13 mouse cellular contexts compared by ENCODE assay signal in the genomic region with DNA sequence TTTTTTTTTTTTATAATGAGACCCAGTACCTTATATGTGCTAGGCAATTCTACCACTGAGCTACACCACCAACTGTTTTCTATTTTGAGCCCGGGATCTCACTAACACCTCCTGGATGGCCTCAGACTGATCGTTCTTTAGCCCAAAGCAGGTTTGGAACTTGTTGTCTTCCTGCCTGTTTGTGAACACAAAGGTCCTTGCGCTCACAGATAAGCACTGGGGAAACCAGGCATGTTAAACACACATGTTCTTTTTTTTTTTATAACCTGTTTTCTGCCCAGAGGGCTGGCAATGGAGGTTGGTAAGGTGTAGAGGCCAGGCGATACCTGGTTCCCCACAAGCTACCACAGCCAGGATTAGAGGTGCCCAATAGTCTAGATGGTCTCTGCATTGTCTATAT.
"Had no signal": no experiment of that assay in that cellular context is flagged by ENCODE, and none has a peak within 500 bp of the region (broad histone marks: within the 10 kb centered on the region; RNA-seq: fewer than 3 reads in every experiment).

No protein-coding gene starts in this region.

- H3K27ac ChIP-seq: neural tube, embryonic 15.5 days; stomach, embryonic 15.5 days; stomach, postnatal 0 days had no signal

- DNase-seq: retina, postnatal 1 day; right cerebral cortex, postnatal 14 days; right cerebral cortex, postnatal 4 days; spleen, adult 18-20 months; thymus, adult 18-20 months; thymus, adult 2 months; thymus, postnatal 14 days; thymus, postnatal 25 days; thymus, postnatal 36 days; thymus, postnatal 4 days had no signal

- H3K27me3 ChIP-seq: neural tube, embryonic 15.5 days; stomach, embryonic 15.5 days had no signal

- H3K4me1 ChIP-seq: stomach, embryonic 15.5 days had no signal

- H3K9ac ChIP-seq: neural tube, embryonic 15.5 days; stomach, embryonic 15.5 days had no signal

- H3K9me3 ChIP-seq: neural tube, embryonic 15.5 days; stomach, embryonic 15.5 days had no signal

- H3K4me2 ChIP-seq: neural tube, embryonic 15.5 days; stomach, embryonic 15.5 days had no signal

- H3K4me3 ChIP-seq: neural tube, embryonic 15.5 days; stomach, embryonic 15.5 days had no signal
